Mouse (Mus musculus): ENCODE measurements around the gene Sh3rf3. TPM values are rescaled to one million over a fixed set of nuclear protein-coding genes. Genes with fewer than 3 reads are reported as not detected.

Gene Sh3rf3
- polyA plus RNA-seq, 1 experiment = 6.0 TPM

- DNase-seq = no peak
- Histone ChIP-seq H3K27me3 (ENCODE audit: control insufficient read depth, insufficient read depth, low read length) (no peaks in the 10 kb centered on the region), H3K27ac (ENCODE audit: control insufficient read depth, insufficient read depth, low read length) (no peak overlapping the region), H3K4me1 (replicated peaks; ENCODE audit: control insufficient read depth, insufficient read depth, low read length) (no peaks in the 10 kb centered on the region), H3K36me3 (ENCODE audit: control insufficient read depth, insufficient read depth, low read length) (no peaks in the 10 kb centered on the region), H3K4me3 (ENCODE audit: control insufficient read depth, insufficient read depth, low read length) (no peak overlapping the region)
- TF ChIP-seq POLR2A (IDR thresholded peaks at IDR 0.05; ENCODE audit: control insufficient read depth, extremely low read depth, insufficient read depth, low read length, poor library complexity) (no peak), CTCF (IDR thresholded peaks at IDR 0.05; ENCODE audit: borderline replicate concordance, control insufficient read depth, extremely low read depth, insufficient read depth, low read length, poor library complexity) (no peak)
- WGBS = 97% methylated on average over 6 of the region's 6 CpGs
These were observed 122.4 kb downstream of the Sh3rf3 start for GRCm38 (mm10) chr10:58935606-58936005.

DNA sequence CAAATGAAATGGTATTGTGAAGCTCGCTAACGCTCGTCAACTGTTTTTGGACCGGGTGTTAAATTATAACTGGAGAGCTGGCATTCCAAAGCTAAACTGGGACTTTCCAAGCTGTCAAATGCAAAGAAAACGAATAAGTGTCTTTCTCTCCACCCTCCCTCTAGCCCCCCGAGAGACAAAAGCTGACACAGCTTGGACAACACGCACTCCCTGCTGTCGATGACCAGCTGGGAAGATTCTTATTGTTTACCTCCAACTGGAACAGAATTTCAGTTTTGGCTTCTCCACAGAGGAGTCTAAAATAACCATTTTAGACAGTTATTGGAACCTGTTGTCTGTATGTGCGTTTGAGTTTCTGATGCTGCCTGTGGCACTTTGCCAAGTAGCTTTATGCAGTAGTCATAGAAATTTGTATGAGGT is 123.3 kb downstream of the Sh3rf3 start:
- Histone ChIP-seq H3K4me3 (ENCODE audit: control insufficient read depth, insufficient read depth, low read length) (no peak overlapping the region), H3K4me1 (replicated peaks; ENCODE audit: control insufficient read depth, insufficient read depth, low read length) (no peaks in the 10 kb centered on the region), H3K27ac (ENCODE audit: control insufficient read depth, insufficient read depth, low read length) (no peak overlapping the region), H3K27me3 (ENCODE audit: control insufficient read depth, insufficient read depth, low read length) (no peaks in the 10 kb centered on the region), H3K36me3 (ENCODE audit: control insufficient read depth, insufficient read depth, low read length) (no peaks in the 10 kb centered on the region)
- DNase-seq = no peak
- TF ChIP-seq CTCF (IDR thresholded peaks at IDR 0.05; ENCODE audit: borderline replicate concordance, control insufficient read depth, extremely low read depth, insufficient read depth, low read length, poor library complexity) (no peak), POLR2A (IDR thresholded peaks at IDR 0.05; ENCODE audit: control insufficient read depth, extremely low read depth, insufficient read depth, low read length, poor library complexity) (no peak)
- WGBS = 89% methylated on average over 9 of the region's 9 CpGs

DNA sequence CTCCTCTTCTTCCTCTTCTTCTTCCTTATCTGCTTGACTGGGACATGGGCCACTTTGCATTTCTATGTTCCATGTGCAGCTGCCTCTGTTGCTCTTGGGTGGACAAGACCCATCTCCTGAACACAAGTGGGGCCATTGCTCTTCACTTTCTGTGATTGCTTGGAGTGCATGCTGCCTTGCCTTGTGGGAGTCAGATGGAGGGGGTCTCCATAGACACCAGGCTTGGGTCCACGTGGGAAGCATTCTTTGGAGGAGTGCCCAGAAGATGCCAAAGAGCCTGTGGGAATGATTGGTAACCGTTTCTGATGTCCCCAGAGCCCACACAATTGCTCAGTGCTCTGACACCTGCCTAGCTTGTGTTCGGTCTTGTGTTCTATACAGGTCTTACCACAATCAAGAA is 124.4 kb downstream of the Sh3rf3 start:
- H3K27me3 ChIP-seq (ENCODE audit: control insufficient read depth, insufficient read depth, low read length) = no peaks in the 10 kb centered on the region
- no peak overlapping the region for H3K27ac ChIP-seq (ENCODE audit: control insufficient read depth, insufficient read depth, low read length)
- 69% methylated on average over 3 of the region's 3 CpGs for WGBS
- TF ChIP-seq CTCF (IDR thresholded peaks at IDR 0.05; ENCODE audit: borderline replicate concordance, control insufficient read depth, extremely low read depth, insufficient read depth, low read length, poor library complexity) = no peak
- no peak for TF ChIP-seq POLR2A (IDR thresholded peaks at IDR 0.05; ENCODE audit: control insufficient read depth, extremely low read depth, insufficient read depth, low read length, poor library complexity)
- no peak for DNase-seq
- H3K36me3 ChIP-seq (ENCODE audit: control insufficient read depth, insufficient read depth, low read length) = no peaks in the 10 kb centered on the region
- no peaks in the 10 kb centered on the region for H3K4me1 ChIP-seq (replicated peaks; ENCODE audit: control insufficient read depth, insufficient read depth, low read length)
- H3K4me3 ChIP-seq (ENCODE audit: control insufficient read depth, insufficient read depth, low read length) = no peak overlapping the region

DNA sequence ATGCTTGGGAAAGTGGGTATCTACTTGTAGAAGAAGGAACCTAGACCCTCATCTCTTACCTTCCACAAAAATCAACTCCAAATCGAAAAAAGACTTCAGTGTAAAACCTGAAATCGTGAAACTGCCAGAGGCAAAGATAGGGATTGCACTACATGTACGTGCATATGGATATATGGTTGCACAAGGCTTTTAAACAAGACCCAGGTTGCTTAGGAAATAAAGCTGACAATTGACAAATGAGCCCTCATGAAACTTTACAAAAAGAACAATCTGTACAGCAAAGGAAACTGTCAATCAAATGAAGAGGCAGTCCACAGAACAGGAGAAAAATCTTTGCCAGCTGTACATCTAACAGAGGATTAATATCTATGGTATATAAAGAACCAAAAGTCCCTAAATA is 129.7 kb downstream of the Sh3rf3 start:
- no peaks in the 10 kb centered on the region for H3K27me3 ChIP-seq (ENCODE audit: control insufficient read depth, insufficient read depth, low read length)
- 86% methylated on average over 3 of the region's 3 CpGs for WGBS
- TF ChIP-seq POLR2A (IDR thresholded peaks at IDR 0.05; ENCODE audit: control insufficient read depth, extremely low read depth, insufficient read depth, low read length, poor library complexity) = no peak
- no peak for TF ChIP-seq CTCF (IDR thresholded peaks at IDR 0.05; ENCODE audit: borderline replicate concordance, control insufficient read depth, extremely low read depth, insufficient read depth, low read length, poor library complexity)
- H3K4me1 ChIP-seq (replicated peaks; ENCODE audit: control insufficient read depth, insufficient read depth, low read length) = no peaks in the 10 kb centered on the region
- H3K27ac ChIP-seq (ENCODE audit: control insufficient read depth, insufficient read depth, low read length) = no peak overlapping the region
- no peak overlapping the region for H3K4me3 ChIP-seq (ENCODE audit: control insufficient read depth, insufficient read depth, low read length)
- no peak for DNase-seq
- no peaks in the 10 kb centered on the region for H3K36me3 ChIP-seq (ENCODE audit: control insufficient read depth, insufficient read depth, low read length)

DNA sequence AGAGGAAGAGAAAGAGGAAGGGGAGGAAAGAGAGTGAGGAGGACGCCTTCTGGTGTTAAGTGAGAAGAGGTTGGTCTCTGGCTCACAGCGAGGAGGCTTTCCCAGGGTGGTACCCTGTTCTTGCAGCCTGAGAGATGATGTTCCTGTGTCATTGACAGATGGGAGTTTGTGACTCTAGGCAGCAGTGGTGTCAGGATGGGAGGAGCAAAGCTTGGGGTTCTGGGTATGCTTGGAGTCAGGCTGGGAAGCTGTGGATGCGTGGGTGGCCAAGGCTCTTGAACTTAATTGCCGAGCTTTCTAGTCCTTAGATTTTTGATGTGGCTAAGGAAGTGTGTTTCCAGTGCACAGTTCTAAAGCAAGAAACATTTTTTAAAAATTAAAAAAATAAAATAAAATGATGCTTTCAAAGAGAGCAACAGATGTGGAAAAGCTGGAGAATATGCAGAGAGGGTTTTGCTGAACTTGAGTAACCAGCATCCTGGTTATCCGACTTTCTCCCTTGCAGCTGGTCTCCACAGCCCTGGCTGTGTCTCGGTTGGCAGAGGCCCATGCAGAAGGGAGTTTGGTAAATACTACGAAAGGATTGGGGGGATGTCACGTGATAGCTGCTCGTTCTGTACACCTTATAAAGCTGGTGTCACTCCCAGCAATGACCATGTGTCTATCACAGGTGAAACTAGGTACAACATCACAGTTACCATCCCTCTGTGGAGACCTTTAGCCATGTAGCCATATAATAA is 130.7 kb downstream of the Sh3rf3 start:
- Histone ChIP-seq H3K4me1 (replicated peaks; ENCODE audit: control insufficient read depth, insufficient read depth, low read length) (no peaks in the 10 kb centered on the region), H3K27me3 (ENCODE audit: control insufficient read depth, insufficient read depth, low read length) (no peaks in the 10 kb centered on the region), H3K27ac (ENCODE audit: control insufficient read depth, insufficient read depth, low read length) (no peak overlapping the region), H3K36me3 (ENCODE audit: control insufficient read depth, insufficient read depth, low read length) (no peaks in the 10 kb centered on the region), H3K4me3 (ENCODE audit: control insufficient read depth, insufficient read depth, low read length) (no peak overlapping the region)
- WGBS = 80% methylated on average over 9 of the region's 9 CpGs
- no peak for TF ChIP-seq POLR2A (IDR thresholded peaks at IDR 0.05; ENCODE audit: control insufficient read depth, extremely low read depth, insufficient read depth, low read length, poor library complexity)
- no peak for TF ChIP-seq CTCF (IDR thresholded peaks at IDR 0.05; ENCODE audit: borderline replicate concordance, control insufficient read depth, extremely low read depth, insufficient read depth, low read length, poor library complexity)
- no peak for DNase-seq

GRCm38 (mm10) chr10:58944930-58945329 is 131.8 kb downstream of the Sh3rf3 start:
- no peaks in the 10 kb centered on the region for H3K4me1 ChIP-seq (replicated peaks; ENCODE audit: control insufficient read depth, insufficient read depth, low read length)
- no peaks in the 10 kb centered on the region for H3K27me3 ChIP-seq (ENCODE audit: control insufficient read depth, insufficient read depth, low read length)
- TF ChIP-seq CTCF (IDR thresholded peaks at IDR 0.05; ENCODE audit: borderline replicate concordance, control insufficient read depth, extremely low read depth, insufficient read depth, low read length, poor library complexity) (no peak), POLR2A (IDR thresholded peaks at IDR 0.05; ENCODE audit: control insufficient read depth, extremely low read depth, insufficient read depth, low read length, poor library complexity) (no peak)
- DNase-seq = no peak
- 74% methylated on average over 6 of the region's 6 CpGs for WGBS
- H3K36me3 ChIP-seq (ENCODE audit: control insufficient read depth, insufficient read depth, low read length) = no peaks in the 10 kb centered on the region
- no peak overlapping the region for H3K4me3 ChIP-seq (ENCODE audit: control insufficient read depth, insufficient read depth, low read length)
- no peak overlapping the region for H3K27ac ChIP-seq (ENCODE audit: control insufficient read depth, insufficient read depth, low read length)
